Mouse (Mus musculus) urinary bladder, postnatal 25 days (tissue): ENCODE data around the gene Cxcr4.

Experiments
- DNase-seq: peaks from one replicate; pipeline ENCODE4 v3.0.0; 2022; ENCODE audit warnings: low spot score

Cxcr4 gene

GRCm38 (mm10) chr1:128569992-128570648 is 22.0 kb downstream of the Cxcr4 start:
- no peak for DNase-seq

- no peak for DNase-seq
Measured at GRCm38 (mm10) chr1:128567224-128568197, 24.6 kb downstream of the Cxcr4 start.

GRCm38 (mm10) chr1:128563905-128564304 is 28.2 kb downstream of the Cxcr4 start:
- no peak for DNase-seq

GRCm38 (mm10) chr1:128561325-128561874 is 30.7 kb downstream of the Cxcr4 start:
- DNase-seq: no peak

- no peak for DNase-seq
Measured at GRCm38 (mm10) chr1:128560452-128561324, 31.4 kb downstream of the Cxcr4 start.

GRCm38 (mm10) chr1:128557953-128558352 is 34.1 kb downstream of the Cxcr4 start:
- DNase-seq: no peak

GRCm38 (mm10) chr1:128552545-128552944 is 39.5 kb downstream of the Cxcr4 start:
- no peak for DNase-seq

- DNase-seq: no peak
Measured at GRCm38 (mm10) chr1:128551743-128552397, 40.2 kb downstream of the Cxcr4 start.

GRCm38 (mm10) chr1:128549442-128549841 is 42.7 kb downstream of the Cxcr4 start:
- no peak for DNase-seq

- DNase-seq: no peak
Measured at GRCm38 (mm10) chr1:128549007-128549406, 43.1 kb downstream of the Cxcr4 start.

- no peak for DNase-seq
Measured at GRCm38 (mm10) chr1:128548220-128548998, 43.7 kb downstream of the Cxcr4 start.

- DNase-seq: no peak
Measured at GRCm38 (mm10) chr1:128545672-128546071, 46.4 kb downstream of the Cxcr4 start.

GRCm38 (mm10) chr1:128543137-128543536 is 49.0 kb downstream of the Cxcr4 start:
- DNase-seq: no peak

- DNase-seq: no peak
Measured at GRCm38 (mm10) chr1:128542555-128542954, 49.5 kb downstream of the Cxcr4 start.

GRCm38 (mm10) chr1:128540213-128540612 is 51.9 kb downstream of the Cxcr4 start:
- no peak for DNase-seq

- no peak for DNase-seq
Measured at GRCm38 (mm10) chr1:128539555-128539954, 52.5 kb downstream of the Cxcr4 start.
